Mouse (Mus musculus) G1E-ER4 (cell line): ENCODE measurements around the gene Nsrp1. TPM values are rescaled to one million over a fixed set of nuclear protein-coding genes. Genes with fewer than 3 reads are reported as not detected.

Source experiments
- GATA1 ChIP-seq: IDR thresholded peaks from one replicate; pipeline ENCODE4 v1.8.0; 2012; ENCODE audit warnings: low read length, inconsistent platforms
- polyA plus RNA-seq: library from polyadenylated mRNA; stranded (reverse); fragments of >175 nt; gene quantifications from 2 replicates; pipeline ENCODE4 v1.2.3, GENCODE M21; 2012

Gene Nsrp1
- polyA plus RNA-seq = 2.8 and 3.5 TPM in 2 replicates

- TF ChIP-seq GATA1 = no peak
Measured at GRCm38 (mm10) chr11:77078273-77079134, at the start of gene Nsrp1. Gene Nsrp1 (minus strand): TSS chr11:77078435.

- TF ChIP-seq GATA1 = no peak
Measured at GRCm38 (mm10) chr11:77111141-77111540, 32.9 kb upstream of the Nsrp1 start.

GRCm38 (mm10) chr11:77108442-77108841 is 30.2 kb upstream of the Nsrp1 start:
- no peak for TF ChIP-seq GATA1

GRCm38 (mm10) chr11:77106961-77107360 is 28.7 kb upstream of the Nsrp1 start:
- no peak for TF ChIP-seq GATA1

- no peak for TF ChIP-seq GATA1
Measured at GRCm38 (mm10) chr11:77100137-77100937, 22.1 kb upstream of the Nsrp1 start.

- TF ChIP-seq GATA1 = no peak
Measured at GRCm38 (mm10) chr11:77098332-77098972, 20.2 kb upstream of the Nsrp1 start.

GRCm38 (mm10) chr11:77096991-77097390 is 18.8 kb upstream of the Nsrp1 start:
- TF ChIP-seq GATA1 = no peak

GRCm38 (mm10) chr11:77096581-77096980 is 18.3 kb upstream of the Nsrp1 start:
- TF ChIP-seq GATA1 = no peak

GRCm38 (mm10) chr11:77095206-77095605 is 17.0 kb upstream of the Nsrp1 start:
- no peak for TF ChIP-seq GATA1

GRCm38 (mm10) chr11:77094136-77094535 is 15.9 kb upstream of the Nsrp1 start:
- no peak for TF ChIP-seq GATA1

- TF ChIP-seq GATA1 = no peak
Measured at GRCm38 (mm10) chr11:77093208-77093607, 15.0 kb upstream of the Nsrp1 start.

- no peak for TF ChIP-seq GATA1
Measured at GRCm38 (mm10) chr11:77089162-77089561, 10.9 kb upstream of the Nsrp1 start.

- no peak for TF ChIP-seq GATA1
Measured at GRCm38 (mm10) chr11:77087004-77087403, 8.8 kb upstream of the Nsrp1 start.

- TF ChIP-seq GATA1 = no peak
Measured at GRCm38 (mm10) chr11:77084001-77084682, 5.9 kb upstream of the Nsrp1 start.

- no peak for TF ChIP-seq GATA1
Measured at GRCm38 (mm10) chr11:77079361-77079760, 1.1 kb upstream of the Nsrp1 start.
